Mouse (Mus musculus) intestine, embryonic 14.5 days (tissue): ENCODE data around the gene Pcdh11x. TPM values are rescaled to one million over a fixed set of nuclear protein-coding genes. Genes with fewer than 3 reads are reported as not detected.
"Not testable (repeated sequence)": the region's sequence is repeated elsewhere in the genome, so short reads cannot be mapped to it uniquely, and the experiment has no call there.

Experiments used
- ATAC-seq: fragments of 200-750 bp; cut with Nextera tagmentation; replicated peaks from 2 replicates; pipeline ENCODE4 v1.8.0; 2017; ENCODE audit warnings: low read depth, moderate number of reproducible peaks, moderate TSS enrichment, moderate library complexity; ENCODE audit not compliant: low FRiP score, low TSS enrichment
- DNase-seq: peaks from one replicate; pipeline ENCODE4 v3.0.0-alpha.2; 2018; ENCODE audit warnings: low spot score
- H3K27ac ChIP-seq: fragments of 300-500 bp; sonication (generic); 2 replicates; pipeline ENCODE4 v1.5.1; 2014; ENCODE audit warnings: low read depth, mild to moderate bottlenecking, control low read depth
- H3K27me3 ChIP-seq: fragments of 300-500 bp; sonication (generic); replicated peaks from 2 replicates; pipeline ENCODE4 v1.6.1; 2014; ENCODE audit warnings: low read length, control low read depth; ENCODE audit not compliant: control insufficient read depth, insufficient read depth
- H3K36me3 ChIP-seq: fragments of 300-500 bp; sonication (generic); 2 replicates; pipeline ENCODE4 v1.6.1; 2014; ENCODE audit warnings: low read length, control low read depth; ENCODE audit not compliant: control insufficient read depth, insufficient read depth
- H3K4me1 ChIP-seq: fragments of 300-500 bp; sonication (generic); replicated peaks from 2 replicates; pipeline ENCODE4 v1.6.1; 2014; ENCODE audit warnings: low read length, control low read depth, mixed read lengths; ENCODE audit not compliant: control insufficient read depth, insufficient read depth
- H3K4me2 ChIP-seq: fragments of 300-500 bp; sonication (generic); 2 replicates; pipeline ENCODE4 v1.6.1; 2014; ENCODE audit warnings: low read length
- H3K4me3 ChIP-seq: fragments of 300-500 bp; sonication (generic); 2 replicates; pipeline ENCODE4 v1.5.1; 2014; ENCODE audit warnings: low read depth, low read length, control low read depth, mixed read lengths
- H3K9ac ChIP-seq: fragments of 300-500 bp; sonication (generic); 2 replicates; pipeline ENCODE4 v1.6.1; 2014; ENCODE audit warnings: mild to moderate bottlenecking, low read length
- H3K9me3 ChIP-seq: fragments of 300-500 bp; sonication (generic); 2 replicates; pipeline ENCODE4 v1.6.1; 2016; ENCODE audit warnings: low read length, control low read depth; ENCODE audit not compliant: control insufficient read depth
- WGBS: fragments of 180-500 bp; shearing (Covaris S2); extraction: QIAGEN DNeasy Blood & Tissue Kit; methylation state at CpG from one replicate; pipeline ENCODE4 v1.1.7; 2014; 5-methylcytosine and 5-hydroxymethylcytosine counted together
- polyA plus RNA-seq: library from polyadenylated mRNA; unstranded; fragments of >200 nt; fragmentation: Nextera tagmentation; extraction: Ambion mirVana; gene quantifications from 2 replicates; pipeline ENCODE4 v1.2.1, GENCODE M21; 2014

Pcdh11x gene
- polyA plus RNA-seq, 1 experiment from 2014 or later: 6.2 TPM

DNA sequence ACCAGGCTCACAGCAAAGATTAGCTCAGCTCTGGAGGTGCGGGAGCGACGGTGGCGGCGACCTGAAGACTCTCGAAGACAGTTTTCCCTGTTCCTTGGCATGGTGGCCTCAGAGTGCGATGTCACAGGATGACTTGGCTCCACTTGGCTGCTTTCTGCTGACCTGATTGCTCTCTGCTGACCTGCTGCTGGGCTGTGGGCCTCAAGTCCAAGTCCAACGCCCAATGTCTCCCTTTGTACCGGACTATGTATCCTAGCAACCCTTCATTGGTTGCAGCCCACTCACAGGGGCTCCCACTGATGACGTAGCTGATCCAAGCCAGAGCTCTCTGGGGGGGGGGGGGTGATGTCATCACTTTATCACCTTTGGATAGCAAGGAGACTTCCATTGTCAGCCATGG lies 22.9 kb downstream of the Pcdh11x start, which contains the start of gene H2afb3:
TSS of gene H2afb3 (minus strand) at position 101 of the 400 bp plus-strand sequence.
- not testable (repeated sequence) for ATAC-seq, DNase-seq, H3K4me2 ChIP-seq, H3K4me1 ChIP-seq, H3K9ac ChIP-seq, H3K4me3 ChIP-seq, H3K36me3 ChIP-seq, H3K27me3 ChIP-seq, H3K9me3 ChIP-seq, H3K27ac ChIP-seq
- WGBS: 89% methylated on average over 7 of the region's 10 CpGs

DNA sequence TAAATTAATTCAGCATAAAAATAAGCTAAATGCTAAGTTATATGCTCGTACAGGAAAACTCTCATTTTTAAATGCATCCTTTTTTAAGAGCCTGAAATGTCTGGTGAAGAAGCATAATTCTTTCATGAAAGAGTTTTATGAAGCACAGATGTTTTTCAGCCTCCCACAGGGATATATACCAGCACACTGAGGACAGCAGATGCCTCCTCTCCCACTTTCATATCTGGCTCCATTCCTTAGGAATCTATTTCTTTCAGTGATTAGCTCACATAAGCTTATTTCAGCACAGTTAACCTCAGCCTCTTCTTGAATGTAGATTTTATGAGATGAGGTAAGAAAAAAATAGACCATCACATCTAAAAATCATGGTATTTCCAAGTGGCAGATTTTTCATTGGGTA lies 176.2 kb downstream of the Pcdh11x start:
- Histone ChIP-seq H3K9me3 (no peaks in the 10 kb centered on the region), H3K9ac (no peak overlapping the region), H3K27ac (no peak overlapping the region), H3K4me3 (no peak overlapping the region), H3K36me3 (no peaks in the 10 kb centered on the region), H3K27me3 (no peaks in the 10 kb centered on the region), H3K4me2 (no peak overlapping the region), H3K4me1 (no peaks in the 10 kb centered on the region)
- ATAC-seq (no peak), DNase-seq (no peak)
- 65% methylated on average over 1 of the region's 1 CpGs for WGBS

DNA sequence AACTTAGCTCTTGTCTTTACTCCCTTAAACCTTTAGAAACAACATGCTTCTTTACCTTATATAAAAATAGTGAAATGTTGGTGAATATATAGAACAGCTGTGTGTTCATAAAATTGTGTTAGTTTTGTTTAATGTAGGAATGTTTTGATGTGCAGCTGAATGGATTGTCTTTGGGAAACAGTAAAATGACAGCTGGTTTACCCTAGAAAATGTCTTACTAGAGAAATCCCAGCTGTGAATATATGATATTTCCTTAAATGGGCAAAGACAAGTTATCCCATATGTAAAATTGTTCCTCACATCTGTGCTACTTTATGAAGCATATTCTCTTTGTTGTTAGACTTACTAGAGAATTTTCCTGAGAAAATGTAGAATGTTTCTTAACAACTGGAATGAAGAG lies 196.4 kb downstream of the Pcdh11x start:
- Histone ChIP-seq H3K4me3 (no peak overlapping the region), H3K4me2 (no peak overlapping the region), H3K9ac (no peak overlapping the region), H3K4me1 (no peaks in the 10 kb centered on the region), H3K27me3 (no peaks in the 10 kb centered on the region), H3K27ac (no peak overlapping the region), H3K36me3 (no peaks in the 10 kb centered on the region), H3K9me3 (no peaks in the 10 kb centered on the region)
- ATAC-seq: no peak
- DNase-seq: no peak

DNA sequence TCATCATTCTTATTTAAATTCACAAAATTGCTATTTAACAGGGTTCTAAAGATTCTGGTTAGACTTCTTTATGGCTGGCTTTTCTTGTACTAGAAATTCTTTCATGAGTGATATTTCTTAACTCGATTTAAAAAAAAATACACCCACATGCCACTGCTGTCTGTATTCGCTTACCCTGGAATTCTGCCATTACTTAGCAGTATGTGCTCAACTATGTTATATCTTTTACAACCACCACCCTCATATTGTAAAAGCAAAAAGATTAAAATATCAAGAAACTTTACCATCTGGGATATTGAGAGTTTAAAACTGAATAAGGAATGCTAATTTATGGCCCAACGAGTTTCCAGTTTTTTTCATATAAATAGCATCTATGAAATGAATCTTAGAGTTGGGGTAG lies 234.9 kb downstream of the Pcdh11x start:
- H3K27me3 ChIP-seq: no peaks in the 10 kb centered on the region
- no peak for ATAC-seq
- no peak overlapping the region for H3K4me3 ChIP-seq
- no peak for DNase-seq
- no peak overlapping the region for H3K4me2 ChIP-seq
- H3K9me3 ChIP-seq: no peaks in the 10 kb centered on the region
- WGBS: 89% methylated on average over 3 of the region's 3 CpGs
- no peak overlapping the region for H3K27ac ChIP-seq
- no peaks in the 10 kb centered on the region for H3K36me3 ChIP-seq
- H3K9ac ChIP-seq: no peak overlapping the region
- H3K4me1 ChIP-seq: no peaks in the 10 kb centered on the region

DNA sequence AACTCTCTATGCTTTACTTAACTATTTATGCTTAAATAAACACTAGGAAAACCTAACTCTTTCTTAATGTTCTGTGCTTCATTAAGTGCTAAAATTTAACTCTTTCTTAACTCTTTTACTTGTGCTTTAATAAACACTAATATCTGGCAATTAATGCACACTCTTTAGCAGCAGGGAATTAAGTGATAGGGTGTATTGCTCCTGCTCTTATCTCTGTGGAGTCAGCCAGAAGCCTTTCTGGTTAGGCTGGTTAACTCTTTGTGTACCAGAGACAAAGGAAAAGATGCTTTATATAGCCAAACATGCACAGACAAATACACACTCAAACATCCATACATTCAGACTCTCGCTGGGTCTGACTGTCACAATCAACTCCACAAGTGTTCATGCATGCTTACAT lies 309.2 kb downstream of the Pcdh11x start:
- H3K4me1 ChIP-seq: no peaks in the 10 kb centered on the region
- no peaks in the 10 kb centered on the region for H3K9me3 ChIP-seq
- no peak overlapping the region for H3K27ac ChIP-seq
- no peak for ATAC-seq
- DNase-seq: no peak
- H3K36me3 ChIP-seq: no peaks in the 10 kb centered on the region
- no peak overlapping the region for H3K9ac ChIP-seq
- H3K27me3 ChIP-seq: no peaks in the 10 kb centered on the region
- WGBS: 77% methylated on average over 1 of the region's 1 CpGs
- no peak overlapping the region for H3K4me3 ChIP-seq
- H3K4me2 ChIP-seq: no peak overlapping the region

DNA sequence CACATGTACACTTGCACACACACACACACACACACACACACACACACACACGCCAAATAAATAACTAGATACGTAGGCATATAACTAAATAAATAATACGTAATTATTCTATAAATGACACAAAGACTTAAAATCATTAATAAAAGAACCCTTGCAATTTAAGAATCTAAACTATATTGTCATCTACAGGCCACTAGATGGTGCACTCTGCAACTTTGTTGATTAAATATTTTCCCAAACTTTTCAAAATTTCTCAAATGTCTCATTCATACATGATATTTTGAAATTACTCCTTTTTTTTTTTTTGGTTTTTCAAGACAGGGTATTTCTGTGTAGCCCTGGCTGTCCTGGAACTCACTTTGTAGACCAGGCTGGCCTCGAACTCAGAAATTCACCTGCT lies 328.4 kb downstream of the Pcdh11x start:
- H3K4me2 ChIP-seq: no peak overlapping the region
- H3K27me3 ChIP-seq: no peaks in the 10 kb centered on the region
- H3K36me3 ChIP-seq: no peaks in the 10 kb centered on the region
- H3K9ac ChIP-seq: no peak overlapping the region
- no peak overlapping the region for H3K27ac ChIP-seq
- 63% methylated on average over 4 of the region's 4 CpGs for WGBS
- DNase-seq (no peak), ATAC-seq (no peak)
- no peak overlapping the region for H3K4me3 ChIP-seq
- H3K4me1 ChIP-seq: no peaks in the 10 kb centered on the region
- no peaks in the 10 kb centered on the region for H3K9me3 ChIP-seq

DNA sequence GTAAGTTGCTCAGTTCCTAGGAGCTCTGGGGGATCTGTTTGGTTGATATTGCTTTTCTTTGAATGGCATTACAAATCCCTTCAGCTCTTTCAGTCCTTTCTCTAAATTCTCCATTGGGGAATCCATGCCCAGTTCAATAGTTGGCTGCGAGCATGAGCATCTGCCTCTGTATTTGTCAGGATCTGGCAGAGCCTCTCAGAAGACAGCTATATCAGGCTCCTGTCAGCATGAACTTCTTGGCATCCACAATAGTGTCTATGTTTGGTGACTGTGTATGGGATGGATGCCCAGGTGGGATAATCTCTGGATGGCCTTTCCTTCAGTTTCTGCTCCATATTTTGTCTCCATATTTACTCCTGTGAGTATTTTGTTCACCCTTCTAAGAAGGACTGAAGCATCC lies 380.2 kb downstream of the Pcdh11x start:
- H3K4me1 ChIP-seq, H3K27ac ChIP-seq, H3K4me3 ChIP-seq, H3K4me2 ChIP-seq, H3K36me3 ChIP-seq, H3K9me3 ChIP-seq, H3K27me3 ChIP-seq, DNase-seq, ATAC-seq, H3K9ac ChIP-seq: not testable (repeated sequence)
- 93% methylated on average over 1 of the region's 1 CpGs for WGBS

DNA sequence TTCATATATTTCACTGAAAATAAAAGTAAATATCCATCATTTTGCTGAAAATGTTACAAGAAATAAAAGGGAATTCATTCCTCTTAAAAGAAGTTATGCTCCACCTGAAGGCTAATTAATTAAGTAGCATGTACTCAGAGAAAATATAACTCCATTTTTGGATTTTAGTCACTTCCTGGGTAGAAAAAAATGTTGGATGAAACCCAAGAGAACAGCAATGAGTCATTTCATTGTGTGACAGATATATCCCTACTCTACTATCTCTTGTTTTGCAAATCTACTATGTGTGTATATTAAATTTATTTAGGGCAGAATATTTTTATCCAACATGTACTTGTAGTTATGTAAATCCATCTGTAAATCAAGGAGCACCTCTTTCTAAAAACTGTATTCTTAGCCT lies 444.1 kb downstream of the Pcdh11x start:
- H3K4me3 ChIP-seq: no peak overlapping the region
- no peaks in the 10 kb centered on the region for H3K4me1 ChIP-seq
- no peak overlapping the region for H3K27ac ChIP-seq
- H3K36me3 ChIP-seq: no peaks in the 10 kb centered on the region
- ATAC-seq (no peak), DNase-seq (no peak)
- H3K27me3 ChIP-seq: no peaks in the 10 kb centered on the region
- no peak overlapping the region for H3K9ac ChIP-seq
- H3K4me2 ChIP-seq: no peak overlapping the region
- no peaks in the 10 kb centered on the region for H3K9me3 ChIP-seq

DNA sequence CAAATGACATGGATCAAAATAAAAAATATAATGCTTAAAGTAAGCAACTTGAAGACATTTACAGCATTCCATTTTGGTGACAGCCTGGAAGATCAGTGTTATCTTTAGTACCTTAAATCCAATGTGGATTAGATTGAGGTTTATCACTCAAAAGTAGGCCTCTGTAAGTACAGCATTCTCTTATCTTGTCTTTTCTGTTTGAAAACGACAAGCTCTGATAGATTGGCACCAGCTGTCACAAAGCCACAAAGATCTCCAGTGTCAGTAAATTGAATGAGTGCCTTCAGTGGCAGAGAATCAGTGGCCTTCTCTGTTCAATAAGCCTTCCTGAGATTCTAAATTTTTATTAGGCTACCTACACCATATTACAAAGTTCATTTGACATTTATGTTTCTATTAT lies 445.7 kb downstream of the Pcdh11x start:
- ATAC-seq (no peak), DNase-seq (no peak)
- no peak overlapping the region for H3K9ac ChIP-seq
- H3K4me2 ChIP-seq: no peak overlapping the region
- H3K27ac ChIP-seq: no peak overlapping the region
- H3K27me3 ChIP-seq: no peaks in the 10 kb centered on the region
- H3K4me1 ChIP-seq: no peaks in the 10 kb centered on the region
- H3K4me3 ChIP-seq: no peak overlapping the region
- H3K36me3 ChIP-seq: no peaks in the 10 kb centered on the region
- WGBS: 29% methylated on average over 1 of the region's 1 CpGs
- H3K9me3 ChIP-seq: no peaks in the 10 kb centered on the region
